Mouse (Mus musculus) subcutaneous adipose tissue, adult 2 months (tissue): Measurements from ENCODE around the gene Gm35134. TPM values are rescaled to one million over a fixed set of nuclear protein-coding genes. Genes with fewer than 3 reads are reported as not detected.

Experiments
- polyA plus RNA-seq: library from polyadenylated mRNA; depleted of rRNA; stranded (reverse); fragments of >200 nt; gene quantifications from 2 replicates; pipeline ENCODE4 v1.2.3, GENCODE M21; 2012; ENCODE audit warnings: low replicate concordance; rRNA removed

Gene Gm35134
- not detected in 2 replicates for polyA plus RNA-seq

DNA sequence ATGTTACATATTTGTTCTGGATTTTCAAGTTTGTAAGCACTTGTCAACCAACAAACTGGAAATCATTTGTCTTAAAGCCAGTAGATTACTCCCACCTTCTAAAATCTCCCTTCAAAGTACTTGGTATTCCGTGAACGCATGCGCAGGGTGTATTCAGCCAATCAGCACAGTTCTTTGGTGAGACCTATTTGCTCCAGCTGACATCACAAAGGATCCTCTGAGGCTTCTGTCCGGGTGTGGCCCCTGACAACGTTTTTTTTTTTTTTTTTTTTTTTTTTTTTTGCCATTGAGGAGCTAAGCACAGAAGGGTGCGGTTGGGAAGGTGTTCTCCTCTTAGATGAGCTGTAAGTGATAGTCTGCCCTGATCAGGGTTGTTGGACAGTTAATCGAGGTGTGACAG is at the start of gene Gm35134:
Gm35134 (plus strand) TSS at position 301 of the 400 bp plus-strand sequence.

